Mouse (Mus musculus): Measurements from ENCODE around the gene Pcca. TPM values are rescaled to one million over a fixed set of nuclear protein-coding genes. Genes with fewer than 3 reads are reported as not detected.

The Pcca gene
- total and polyA plus RNA-seq, 3 experiments = 38.6 to 102 (median 86.0) TPM

- TF ChIP-seq POLR2A (IDR thresholded peaks at IDR 0.05; ENCODE audit: insufficient read depth, low read depth, low read length) (no peak), EP300 (IDR thresholded peaks at IDR 0.05; ENCODE audit: insufficient read depth, low read depth, low read length) (no peak), CTCF (IDR thresholded peaks at IDR 0.05) (no peak)
- Histone ChIP-seq H3K27me3 (ENCODE audit: control insufficient read depth, insufficient read depth, low read length) (no peaks in the 10 kb centered on the region), H3K9ac (ENCODE audit: low read depth, low read length) (no peak overlapping the region), H3K36me3 (ENCODE audit: control insufficient read depth, insufficient read depth, low read length) (no peaks in the 10 kb centered on the region), H3K4me3 (no peak overlapping the region), H3K4me1 (ENCODE audit: control insufficient read depth, insufficient read depth, low read length) (no peaks in the 10 kb centered on the region), H3K27ac (no peak overlapping the region), H3K79me2 (replicated peaks; ENCODE audit: control insufficient read depth, insufficient read depth, low read length) (no peaks in the 10 kb centered on the region)
- intact Hi-C loops (cut with DNase I) = no loop called here
- DNase-seq = no peak
Measured at GRCm38 (mm10) chr14:122736806-122737205, 202.7 kb downstream of the Pcca start.

- 82% methylated on average over 3 of the region's 3 CpGs for WGBS
- no peaks in the 10 kb centered on the region for H3K27me3 ChIP-seq (ENCODE audit: control insufficient read depth, insufficient read depth, low read length)
Measured at GRCm38 (mm10) chr14:122747860-122748842, 214.0 kb downstream of the Pcca start.

GRCm38 (mm10) chr14:122751552-122751951 lies 217.4 kb downstream of the Pcca start:
- H3K4me1 ChIP-seq (ENCODE audit: control insufficient read depth, insufficient read depth, low read length) = no peaks in the 10 kb centered on the region
- TF ChIP-seq EP300 (IDR thresholded peaks at IDR 0.05; ENCODE audit: insufficient read depth, low read depth, low read length) = no peak
- no peak for TF ChIP-seq POLR2A (IDR thresholded peaks at IDR 0.05; ENCODE audit: insufficient read depth, low read depth, low read length)
- peak; percentile 29 for TF ChIP-seq CTCF (IDR thresholded peaks at IDR 0.05)
- no peak overlapping the region for H3K9ac ChIP-seq (ENCODE audit: low read depth, low read length)
- no peaks in the 10 kb centered on the region for H3K79me2 ChIP-seq (replicated peaks; ENCODE audit: control insufficient read depth, insufficient read depth, low read length)
- intact Hi-C loops (cut with DNase I) = loop anchor here (5.0 kb wide), 1 partner anchor 116 kb away; no protein-coding TSS in a partner anchor
- DNase-seq = no peak
- H3K36me3 ChIP-seq (ENCODE audit: control insufficient read depth, insufficient read depth, low read length) = no peaks in the 10 kb centered on the region
- WGBS = 96% methylated on average over 1 of the region's 1 CpGs
- H3K4me3 ChIP-seq = no peak overlapping the region
- no peaks in the 10 kb centered on the region for H3K27me3 ChIP-seq (ENCODE audit: control insufficient read depth, insufficient read depth, low read length)
- H3K27ac ChIP-seq = no peak overlapping the region

More at GRCm38 (mm10) chr14:122747860-122748842, 214.0 kb downstream of the Pcca start:
- H3K9ac ChIP-seq (ENCODE audit: low read depth, low read length) = no peak overlapping the region
- no peaks in the 10 kb centered on the region for H3K36me3 ChIP-seq (ENCODE audit: control insufficient read depth, insufficient read depth, low read length)
- intact Hi-C loops (cut with DNase I) = no loop called here
- TF ChIP-seq CTCF (IDR thresholded peaks at IDR 0.05) (no peak), POLR2A (IDR thresholded peaks at IDR 0.05; ENCODE audit: insufficient read depth, low read depth, low read length) (no peak), EP300 (IDR thresholded peaks at IDR 0.05; ENCODE audit: insufficient read depth, low read depth, low read length) (no peak)
- H3K27ac ChIP-seq = no peak overlapping the region
- no peak overlapping the region for H3K4me3 ChIP-seq
- no peak for DNase-seq
- H3K79me2 ChIP-seq (replicated peaks; ENCODE audit: control insufficient read depth, insufficient read depth, low read length) = no peaks in the 10 kb centered on the region
- no peaks in the 10 kb centered on the region for H3K4me1 ChIP-seq (ENCODE audit: control insufficient read depth, insufficient read depth, low read length)

DNA sequence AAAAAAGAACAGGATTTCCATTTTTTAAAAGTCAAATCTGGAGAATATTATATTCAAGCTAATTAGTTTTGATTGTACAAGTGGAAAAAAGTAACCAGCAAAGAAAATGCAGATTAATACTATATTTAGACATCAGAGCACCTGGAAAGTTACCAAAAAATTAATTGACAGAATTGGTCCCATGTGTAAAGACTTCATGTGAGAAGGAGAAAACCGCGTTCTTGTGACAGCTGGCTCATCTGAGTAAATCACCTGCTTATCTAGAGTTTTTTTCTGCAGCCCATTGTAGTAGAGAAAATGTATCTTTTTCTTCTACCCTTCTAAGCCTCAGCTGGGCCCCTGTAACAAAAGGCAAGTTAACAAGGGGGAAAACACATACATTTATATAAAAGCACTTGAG lies 219.2 kb downstream of the Pcca start:
- TF ChIP-seq CTCF (IDR thresholded peaks at IDR 0.05) (no peak), POLR2A (IDR thresholded peaks at IDR 0.05; ENCODE audit: insufficient read depth, low read depth, low read length) (no peak), EP300 (IDR thresholded peaks at IDR 0.05; ENCODE audit: insufficient read depth, low read depth, low read length) (no peak)
- Histone ChIP-seq H3K4me3 (no peak overlapping the region), H3K9ac (ENCODE audit: low read depth, low read length) (no peak overlapping the region), H3K79me2 (replicated peaks; ENCODE audit: control insufficient read depth, insufficient read depth, low read length) (no peaks in the 10 kb centered on the region), H3K27ac (no peak overlapping the region), H3K27me3 (ENCODE audit: control insufficient read depth, insufficient read depth, low read length) (no peaks in the 10 kb centered on the region), H3K36me3 (ENCODE audit: control insufficient read depth, insufficient read depth, low read length) (no peaks in the 10 kb centered on the region), H3K4me1 (ENCODE audit: control insufficient read depth, insufficient read depth, low read length) (no peaks in the 10 kb centered on the region)
- WGBS = 63% methylated on average over 2 of the region's 2 CpGs
- no peak for DNase-seq
- intact Hi-C loops (cut with DNase I) = loop anchor here (5.0 kb wide), 1 partner anchor 114 kb away; no protein-coding TSS in a partner anchor

GRCm38 (mm10) chr14:122754311-122754710 lies 220.2 kb downstream of the Pcca start:
- Histone ChIP-seq H3K9ac (ENCODE audit: low read depth, low read length) (no peak overlapping the region), H3K36me3 (ENCODE audit: control insufficient read depth, insufficient read depth, low read length) (no peaks in the 10 kb centered on the region), H3K79me2 (replicated peaks; ENCODE audit: control insufficient read depth, insufficient read depth, low read length) (no peaks in the 10 kb centered on the region), H3K27me3 (ENCODE audit: control insufficient read depth, insufficient read depth, low read length) (no peaks in the 10 kb centered on the region), H3K4me1 (ENCODE audit: control insufficient read depth, insufficient read depth, low read length) (no peaks in the 10 kb centered on the region), H3K27ac (no peak overlapping the region), H3K4me3 (no peak overlapping the region)
- DNase-seq = no peak
- TF ChIP-seq POLR2A (IDR thresholded peaks at IDR 0.05; ENCODE audit: insufficient read depth, low read depth, low read length) (no peak), EP300 (IDR thresholded peaks at IDR 0.05; ENCODE audit: insufficient read depth, low read depth, low read length) (no peak), CTCF (IDR thresholded peaks at IDR 0.05) (no peak)
- 95% methylated on average over 3 of the region's 3 CpGs for WGBS
- intact Hi-C loops (cut with DNase I) = loop anchor here (5.0 kb wide), 1 partner anchor 113 kb away; no protein-coding TSS in a partner anchor

DNA sequence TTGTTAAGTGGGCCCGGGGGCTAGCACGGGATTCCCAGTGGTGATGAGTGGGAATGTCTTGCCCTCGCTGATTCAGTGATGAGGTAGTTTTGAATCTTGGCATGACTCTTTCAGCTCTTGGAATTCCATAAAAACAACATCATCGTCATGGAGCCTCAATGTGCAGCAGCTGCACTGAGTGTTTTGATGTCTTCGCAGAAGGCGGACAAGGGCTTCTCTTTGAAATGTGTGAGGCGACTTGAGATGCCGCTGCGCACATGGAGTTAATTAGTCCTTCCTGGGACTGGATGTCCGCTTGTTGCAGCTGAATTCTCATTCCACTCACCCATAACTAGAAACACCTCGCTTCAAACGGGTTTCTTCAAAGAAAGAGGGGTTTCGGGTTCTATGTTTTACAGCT lies 221.4 kb downstream of the Pcca start:
- Histone ChIP-seq H3K79me2 (replicated peaks; ENCODE audit: control insufficient read depth, insufficient read depth, low read length) (no peaks in the 10 kb centered on the region), H3K4me3 (no peak overlapping the region), H3K4me1 (ENCODE audit: control insufficient read depth, insufficient read depth, low read length) (no peaks in the 10 kb centered on the region), H3K27me3 (ENCODE audit: control insufficient read depth, insufficient read depth, low read length) (no peaks in the 10 kb centered on the region), H3K27ac (no peak overlapping the region), H3K9ac (ENCODE audit: low read depth, low read length) (no peak overlapping the region), H3K36me3 (ENCODE audit: control insufficient read depth, insufficient read depth, low read length) (no peaks in the 10 kb centered on the region)
- DNase-seq = no peak
- 83% methylated on average over 13 of the region's 13 CpGs for WGBS
- intact Hi-C loops (cut with DNase I) = no loop called here
- TF ChIP-seq POLR2A (IDR thresholded peaks at IDR 0.05; ENCODE audit: insufficient read depth, low read depth, low read length) (no peak), CTCF (IDR thresholded peaks at IDR 0.05) (no peak), EP300 (IDR thresholded peaks at IDR 0.05; ENCODE audit: insufficient read depth, low read depth, low read length) (no peak)
